Mouse (Mus musculus): ENCODE measurements around the gene Cacnb3.

DNA sequence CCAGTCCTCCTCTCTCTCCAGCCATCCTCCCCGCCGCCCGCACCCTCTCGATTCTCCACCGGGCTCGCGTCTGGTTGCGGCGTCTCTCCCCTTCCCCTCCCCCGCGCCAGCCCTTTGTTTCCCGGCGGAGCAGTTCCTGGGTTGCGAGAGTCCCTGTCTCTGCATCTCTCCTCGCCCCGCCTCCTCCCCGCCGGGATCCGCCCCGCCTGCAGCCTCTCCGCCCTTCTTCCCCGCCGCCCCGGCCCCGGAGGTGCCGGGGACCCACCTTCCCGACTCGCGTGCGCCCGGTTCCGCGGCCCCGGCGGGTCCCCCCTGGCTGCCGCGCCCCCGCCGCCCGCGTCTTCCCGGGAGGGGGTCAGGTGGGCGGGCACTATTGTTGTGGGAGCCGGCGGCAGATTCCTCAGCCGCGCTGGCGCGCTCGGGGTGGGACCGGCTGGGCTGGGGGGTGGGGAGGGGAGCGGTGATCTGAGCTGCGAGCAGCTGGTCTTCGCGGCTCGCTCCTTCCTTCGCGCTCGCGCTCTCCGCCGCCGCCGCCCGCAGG, 4.0 kb downstream of the Cacnb3 start:
- no peak for TF ChIP-seq CTCF (IDR thresholded peaks at IDR 0.05; ENCODE audit: low read depth, low read length)
- TF ChIP-seq POLR2A (IDR thresholded peaks at IDR 0.05; ENCODE audit: extremely low read depth, insufficient read depth, low read length), result no peak

Data from liver, adult 2 months (tissue).